Mouse (Mus musculus) ES-Bruce4 (cell line): Measurements from ENCODE around the gene Ddb2.

Experiments used
- CTCF ChIP-seq: IDR thresholded peaks from one replicate; pipeline ENCODE4 v1.8.1; 2011; ENCODE audit warnings: low read depth, low read length
- EP300 ChIP-seq: IDR thresholded peaks from 2 replicates; pipeline ENCODE4 v1.6.1; 2011; ENCODE audit warnings: low read depth, low read length; ENCODE audit not compliant: insufficient read depth
- POLR2A ChIP-seq: IDR thresholded peaks from one replicate; pipeline ENCODE4 v1.8.1; 2011; ENCODE audit warnings: low read length; ENCODE audit not compliant: insufficient read depth

- TF ChIP-seq CTCF (no peak), POLR2A (no peak), EP300 (no peak)
Observed at GRCm38 (mm10) chr2:91223614-91224013, 13.2 kb downstream of the Ddb2 start.
